8 mouse cellular contexts compared by ENCODE assay signal in genomic region chr5:124351111-124351560, GRCm38 (mm10). TPM values are rescaled to one million over a fixed set of nuclear protein-coding genes. Genes with fewer than 3 reads are reported as not detected.
A peak's percentile ranks its signal among the peaks of the same experiment; 100 is the strongest.
DNase-seq lines count a peak whose midpoint lies in the region; ATAC-seq and TF ChIP-seq lines count a peak whose summit lies in the region.

No protein-coding gene starts in this region.

- peaks cover 17 to 24% of the 10 kb centered on the region in 2 experiments for H3K4me1 ChIP-seq in CH12.LX (ENCODE audit: control insufficient read depth in 1 of 2, insufficient read depth in 2 of 2)
- H3K4me1 ChIP-seq in bone marrow macrophage, adult 2 months (ENCODE audit: control insufficient read depth, insufficient read depth, low read length) = peaks cover 27% of the 10 kb centered on the region
- peaks cover 42% of the 10 kb centered on the region for H3K4me1 ChIP-seq in forebrain, embryonic 12.5 days
- peaks cover 27% of the 10 kb centered on the region for H3K4me1 ChIP-seq in heart, embryonic 15.5 days (replicated peaks)
- H3K4me1 ChIP-seq in liver, postnatal 0 days (ENCODE audit: insufficient read depth) = peaks cover 28% of the 10 kb centered on the region
- H3K4me1 ChIP-seq in neural tube, embryonic 13.5 days (replicated peaks) = peaks cover 57% of the 10 kb centered on the region

- WGBS in forebrain, embryonic 12.5 days = 10% methylated on average over 7 of the region's 7 CpGs
- 31% methylated on average over 6 of the region's 7 CpGs for WGBS in heart, embryonic 15.5 days
- 49% methylated on average over 7 of the region's 7 CpGs for WGBS in liver, postnatal 0 days (ENCODE audit: insufficient replicate concordance)
- WGBS in neural tube, embryonic 13.5 days = 6% methylated on average over 7 of the region's 7 CpGs

- dilution Hi-C loops in CH12.LX (cut with MboI; ENCODE audit: extremely low pct_ligation_motif_present, extremely low pct_unique_long_range_greater_than_20kb, low sequenced_read_pairs) = no loop called here

- no peak for DNase-seq in CH12.LX (ENCODE audit: extremely low read depth)
- DNase-seq in kidney, postnatal 36 days = peak; percentile 50 to 65
- peak; percentile 47 for DNase-seq in liver, postnatal 0 days
- peak; percentile 18 for DNase-seq in thymus, postnatal 25 days

- H3K79me2 ChIP-seq in CH12.LX (replicated peaks; ENCODE audit: control insufficient read depth, extremely low read depth, insufficient read depth, poor library complexity, severe bottlenecking) = peaks cover 37% of the 10 kb centered on the region

- H3K9me3 ChIP-seq in CH12.LX (replicated peaks; ENCODE audit: low read length) = no peaks in the 10 kb centered on the region
- H3K9me3 ChIP-seq in forebrain, embryonic 12.5 days = no peaks in the 10 kb centered on the region
- H3K9me3 ChIP-seq in heart, embryonic 15.5 days (replicated peaks) = no peaks in the 10 kb centered on the region
- no peaks in the 10 kb centered on the region for H3K9me3 ChIP-seq in liver, postnatal 0 days (ENCODE audit: low read length)
- no peaks in the 10 kb centered on the region for H3K9me3 ChIP-seq in neural tube, embryonic 13.5 days

- TF ChIP-seq EP300 in CH12.LX (IDR thresholded peaks at IDR 0.05; ENCODE audit: low read length) = no peak
- TF ChIP-seq EP300 in liver, postnatal 0 days (IDR thresholded peaks at IDR 0.05; ENCODE audit: low read depth) = no peak

- ATAC-seq in forebrain, embryonic 12.5 days (ENCODE audit: low FRiP score) = peak; percentile 61
- no peak for ATAC-seq in heart, embryonic 15.5 days (replicated peaks; ENCODE audit: insufficient number of reproducible peaks, insufficient read depth, low FRiP score, low read depth)
- ATAC-seq in liver, postnatal 0 days = no peak
- peak; percentile 74 for ATAC-seq in neural tube, embryonic 13.5 days (ENCODE audit: low read depth)

- no peak for TF ChIP-seq CTCF in CH12.LX (conservative IDR thresholded peaks at IDR 0.05 in 1 of 2, IDR thresholded peaks at IDR 0.05 in 1 of 2; ENCODE audit: low read depth in 2 of 2, low read length in 2 of 2)
- TF ChIP-seq CTCF in bone marrow macrophage, adult 2 months (IDR thresholded peaks at IDR 0.05; ENCODE audit: low read depth, low read length) = no peak
- no peak for TF ChIP-seq CTCF in liver, postnatal 0 days (IDR thresholded peaks at IDR 0.05; ENCODE audit: low read depth)

- no peak overlapping the region for H3K9ac ChIP-seq in CH12.LX (ENCODE audit: insufficient read depth, low read depth)
- peak overlapping the region; percentile 100 for H3K9ac ChIP-seq in forebrain, embryonic 12.5 days
- H3K9ac ChIP-seq in heart, embryonic 15.5 days = peak overlapping the region; percentile 99; the same call in 1 of the 2 replicates
- H3K9ac ChIP-seq in liver, postnatal 0 days (replicated peaks) = no peak overlapping the region
- H3K9ac ChIP-seq in neural tube, embryonic 13.5 days = peak overlapping the region; percentile 99

- H3K4me3 ChIP-seq in CH12.LX (replicated peaks in 1 of 3; ENCODE audit: low read depth in 2 of 3, low read length in 2 of 3, poor library complexity in 1 of 3) = peak overlapping the region in 1 of 3 experiments; percentile 8
- no peak overlapping the region for H3K4me3 ChIP-seq in bone marrow macrophage, adult 2 months (ENCODE audit: insufficient read depth, low read length)
- H3K4me3 ChIP-seq in forebrain, embryonic 12.5 days (replicated peaks) = peak overlapping the region; percentile 99
- peak overlapping the region; percentile 97 for H3K4me3 ChIP-seq in heart, embryonic 15.5 days
- no peak overlapping the region for H3K4me3 ChIP-seq in liver, postnatal 0 days (ENCODE audit: low read depth, low read length)
- H3K4me3 ChIP-seq in neural tube, embryonic 13.5 days = peak overlapping the region; percentile 82

- H3K27me3 ChIP-seq in CH12.LX (replicated peaks) = no peaks in the 10 kb centered on the region
- no peaks in the 10 kb centered on the region for H3K27me3 ChIP-seq in forebrain, embryonic 12.5 days
- no peaks in the 10 kb centered on the region for H3K27me3 ChIP-seq in heart, embryonic 15.5 days
- H3K27me3 ChIP-seq in liver, postnatal 0 days (ENCODE audit: insufficient read depth, low read length) = no peaks in the 10 kb centered on the region
- H3K27me3 ChIP-seq in neural tube, embryonic 13.5 days = no peaks in the 10 kb centered on the region

- peak overlapping the region; percentile 65 for H3K27ac ChIP-seq in CH12.LX (ENCODE audit: insufficient read depth, low read depth)
- H3K27ac ChIP-seq in bone marrow macrophage, adult 2 months (ENCODE audit: insufficient read depth, low read depth, low read length) = peak overlapping the region; percentile 12; the same call in 1 of the 2 replicates
- peak overlapping the region; percentile 99 for H3K27ac ChIP-seq in forebrain, embryonic 12.5 days
- peak overlapping the region; percentile 99 for H3K27ac ChIP-seq in heart, embryonic 15.5 days
- H3K27ac ChIP-seq in liver, postnatal 0 days (ENCODE audit: low read depth) = peak overlapping the region; percentile 95
- H3K27ac ChIP-seq in neural tube, embryonic 13.5 days (replicated peaks) = peak overlapping the region; percentile 100

- H3K4me2 ChIP-seq in CH12.LX (ENCODE audit: insufficient read depth, low read depth, poor library complexity, severe bottlenecking) = peak overlapping the region; percentile 81; the same call in 1 of the 2 replicates
- H3K4me2 ChIP-seq in forebrain, embryonic 12.5 days = peak overlapping the region; percentile 94
- peak overlapping the region; percentile 94 for H3K4me2 ChIP-seq in heart, embryonic 15.5 days
- peak overlapping the region; percentile 99 for H3K4me2 ChIP-seq in liver, postnatal 0 days (ENCODE audit: low read depth, low read length)
- H3K4me2 ChIP-seq in neural tube, embryonic 13.5 days = peak overlapping the region; percentile 93

- peaks cover 29 to 42% of the 10 kb centered on the region in 2 experiments for H3K36me3 ChIP-seq in CH12.LX (replicated peaks in 1 of 2; ENCODE audit: control insufficient read depth in 1 of 2, insufficient read depth in 1 of 2, low read length in 1 of 2)
- H3K36me3 ChIP-seq in forebrain, embryonic 12.5 days (replicated peaks) = peaks cover 36% of the 10 kb centered on the region
- H3K36me3 ChIP-seq in heart, embryonic 15.5 days = peaks cover 26% of the 10 kb centered on the region
- peaks cover 28% of the 10 kb centered on the region for H3K36me3 ChIP-seq in liver, postnatal 0 days (replicated peaks; ENCODE audit: insufficient read depth, low read length)
- peaks cover 31% of the 10 kb centered on the region for H3K36me3 ChIP-seq in neural tube, embryonic 13.5 days

- TF ChIP-seq POLR2A in CH12.LX (IDR thresholded peaks at IDR 0.05; ENCODE audit: low read depth, low read length) = no peak
- TF ChIP-seq POLR2A in bone marrow macrophage, adult 2 months (IDR thresholded peaks at IDR 0.05; ENCODE audit: borderline replicate concordance, low read depth, low read length) = no peak

- in situ Hi-C loops in CH12.LX (cut with MboI; ENCODE audit: low pct_ligation_motif_present, low pct_unique_long_range_greater_than_20kb, low sequenced_read_pairs) = loop anchor here (10.0 kb wide), 1 partner anchor 204 kb away; the partner anchor contains the start of gene Ddx55

- TF ChIP-seq RAD21 in CH12.LX (IDR thresholded peaks at IDR 0.05; ENCODE audit: low read depth, low read length) = no peak

TF ChIP-seq in CH12.LX, 34 proteins besides CTCF, POLR2A, EP300 and RAD21:
- TF ChIP-seq MXI1 (IDR thresholded peaks at IDR 0.05; ENCODE audit: low read depth, low read length) = 0 out of 2 replicates have a peak, but pooled peaks have one; percentile 26
- TF ChIP-seq MAZ (IDR thresholded peaks at IDR 0.05; ENCODE audit: low read depth, low read length) = 0 out of 2 replicates have a peak, but pooled peaks have one; percentile 21
- no peak for TF ChIP-seq BHLHE40 (IDR thresholded peaks at IDR 0.05; ENCODE audit: low read depth, low read length)
TF ChIP-seq in CH12.LX: peak in this region for 2.

RNA-seq across cellular contexts. Expression of gene Cdk2ap1, which starts 11.7 kb away (rescaled TPM):
- total RNA-seq in CH12.LX (2012; rRNA removed) = 90.4 and 134 TPM in 2 replicates
- 170 and 179 TPM in 2 replicates for total RNA-seq in CH12.LX (2014; rRNA removed)
- polyA plus RNA-seq in CH12.LX (2012; ENCODE audit: insufficient read length, low read depth) = 287 and 323 TPM in 2 replicates
- polyA plus RNA-seq in bone marrow macrophage, adult 2 months (2012; ENCODE audit: insufficient read depth, insufficient read length, missing spikeins) = 88.0 and 92.2 TPM in 2 replicates
- polyA plus RNA-seq in forebrain, embryonic 12.5 days (2016; fragmentation: Nextera tagmentation; extraction: Ambion mirVana) = 81.1 and 105 TPM in 2 replicates
- polyA plus RNA-seq in heart, embryonic 15.5 days (2015; fragmentation: Nextera tagmentation; extraction: Ambion mirVana) = 87.9 and 109 TPM in 2 replicates
- 31.7 and 44.7 TPM in 2 replicates for polyA plus RNA-seq in liver, postnatal 0 days (2015; fragmentation: Nextera tagmentation; extraction: Ambion mirVana)
- 90.3 and 94.3 TPM in 2 replicates for polyA plus RNA-seq in neural tube, embryonic 13.5 days (2015; fragmentation: Nextera tagmentation; extraction: Ambion mirVana)

RNA-seq across cellular contexts. Expression of gene 2810006K23Rik, which starts 23.2 kb away (rescaled TPM):
- total RNA-seq in CH12.LX (2012; rRNA removed) (6.1 and 6.3 TPM in 2 replicates), CH12.LX (2014; rRNA removed) (8.9 TPM in 2 replicates)
- 8.2 and 8.9 TPM in 2 replicates for polyA plus RNA-seq in CH12.LX (2012; ENCODE audit: insufficient read length, low read depth)
- 12.4 and 12.5 TPM in 2 replicates for polyA plus RNA-seq in bone marrow macrophage, adult 2 months (2012; ENCODE audit: insufficient read depth, insufficient read length, missing spikeins)
- 19.2 and 23.0 TPM in 2 replicates for polyA plus RNA-seq in forebrain, embryonic 12.5 days (2016; fragmentation: Nextera tagmentation; extraction: Ambion mirVana)
- 17.4 and 19.0 TPM in 2 replicates for polyA plus RNA-seq in heart, embryonic 15.5 days (2015; fragmentation: Nextera tagmentation; extraction: Ambion mirVana)
- 4.5 and 4.9 TPM in 2 replicates for polyA plus RNA-seq in liver, postnatal 0 days (2015; fragmentation: Nextera tagmentation; extraction: Ambion mirVana)
- polyA plus RNA-seq in neural tube, embryonic 13.5 days (2015; fragmentation: Nextera tagmentation; extraction: Ambion mirVana) = 16.0 and 17.0 TPM in 2 replicates

RNA-seq across cellular contexts. Expression of gene Mphosph9, which starts 23.4 kb away (rescaled TPM):
- total RNA-seq in CH12.LX (2012; rRNA removed) (5.6 and 5.7 TPM in 2 replicates), CH12.LX (2014; rRNA removed) (6.9 and 8.0 TPM in 2 replicates)
- polyA plus RNA-seq in CH12.LX (2012; ENCODE audit: insufficient read length, low read depth) = 7.8 and 9.8 TPM in 2 replicates
- 4.2 and 7.2 TPM in 2 replicates for polyA plus RNA-seq in bone marrow macrophage, adult 2 months (2012; ENCODE audit: insufficient read depth, insufficient read length, missing spikeins)
- polyA plus RNA-seq in forebrain, embryonic 12.5 days (2016; fragmentation: Nextera tagmentation; extraction: Ambion mirVana) = 24.4 and 24.7 TPM in 2 replicates
- polyA plus RNA-seq in heart, embryonic 15.5 days (2015; fragmentation: Nextera tagmentation; extraction: Ambion mirVana) = 10.2 TPM in 2 replicates
- 2.6 and 3.0 TPM in 2 replicates for polyA plus RNA-seq in liver, postnatal 0 days (2015; fragmentation: Nextera tagmentation; extraction: Ambion mirVana)
- polyA plus RNA-seq in neural tube, embryonic 13.5 days (2015; fragmentation: Nextera tagmentation; extraction: Ambion mirVana) = 13.5 and 14.5 TPM in 2 replicates

Comparison
In these comparisons a context has a peak if more than half of its experiments do, and no peak if none do; other contexts are left out.
1. H3K27ac ChIP-seq: peak in every context shown above with its lines; median percentile 100 in neural tube, embryonic 13.5 days; 99 in forebrain, embryonic 12.5 days; 99 in heart, embryonic 15.5 days; 95 in liver, postnatal 0 days; 65 in CH12.LX; 12 in bone marrow macrophage, adult 2 months.
2. H3K4me3 ChIP-seq: peak in forebrain, embryonic 12.5 days (single experiment), heart, embryonic 15.5 days (single experiment) and neural tube, embryonic 13.5 days (single experiment); none in bone marrow macrophage, adult 2 months (single experiment) and liver, postnatal 0 days (single experiment).
3. H3K9ac ChIP-seq: peak in forebrain, embryonic 12.5 days (single experiment), heart, embryonic 15.5 days (single experiment) and neural tube, embryonic 13.5 days (single experiment); none in CH12.LX (single experiment) and liver, postnatal 0 days (single experiment).
4. ATAC-seq: peak in forebrain, embryonic 12.5 days (single experiment) and neural tube, embryonic 13.5 days (single experiment); none in heart, embryonic 15.5 days (single experiment) and liver, postnatal 0 days (single experiment).
5. Peak in every context shown above with its lines, with median percentiles within 50 percentile points of each other: H3K4me2 ChIP-seq.